Mouse (Mus musculus): ENCODE results near the gene Susd5.

DNA sequence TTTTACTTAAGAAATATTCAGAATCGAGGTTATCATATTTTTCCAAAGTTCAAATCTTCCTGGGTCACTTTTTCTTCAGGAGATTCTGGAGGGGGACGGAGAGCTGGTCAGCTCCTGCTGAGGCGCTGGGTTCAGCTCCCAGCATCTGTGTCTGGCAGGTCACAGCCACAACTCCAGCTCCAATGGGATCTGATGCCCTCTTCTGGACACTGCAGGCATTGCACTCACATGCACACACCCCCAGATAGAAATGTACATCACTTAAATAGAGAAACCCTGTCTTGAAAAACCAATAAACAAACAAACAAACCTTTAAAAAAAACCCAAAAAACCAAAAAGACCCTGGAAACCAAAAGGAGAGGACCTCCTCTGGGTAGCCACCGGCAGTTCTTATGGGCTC lies 41.2 kb upstream of the Susd5 start:
- TF ChIP-seq POLR2A (IDR thresholded peaks at IDR 0.05; ENCODE audit: control insufficient read depth, low read depth, low read length), result no peak
- TF ChIP-seq CTCF (IDR thresholded peaks at IDR 0.05; ENCODE audit: control insufficient read depth, insufficient read depth, insufficient replicate concordance, low read depth, low read length), result peak; percentile 69; the same call in 1 of the 2 replicates
